Mouse (Mus musculus): ENCODE measurements at regions not wholly inside any gene's neighbourhood (a gene's known extent, or its start where the extent isn't known, plus 50 kb on each side); places are given as distances from the start of the nearest gene placed in this dataset.
A peak's percentile ranks its signal among the peaks of the same experiment; 100 is the strongest.

GRCm38 (mm10) chr14:120661111-120661510 lies 182.9 kb downstream of the Rap2a start:
- no peak for DNase-seq (ENCODE audit: low read depth, low spot score)

DNA sequence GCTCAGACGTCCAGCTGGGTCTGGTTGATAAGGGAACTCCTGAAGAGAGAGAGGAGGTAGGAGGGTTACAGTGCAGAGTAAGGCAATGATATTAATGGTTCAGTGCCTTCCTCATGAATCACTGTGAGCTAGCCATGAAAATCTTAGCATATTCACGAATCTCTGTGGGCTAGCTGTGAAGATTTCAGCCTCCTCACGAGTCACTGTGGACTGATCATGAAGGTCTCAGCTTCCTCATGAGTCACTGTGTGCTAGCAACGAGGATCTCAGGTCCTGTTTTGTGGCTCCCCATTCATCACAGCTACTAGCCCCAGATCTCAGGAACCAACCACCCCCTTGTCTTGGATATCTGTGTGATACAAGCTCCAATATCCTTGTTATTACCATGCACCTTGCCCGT lies 191.4 kb downstream of the Rap2a start:
- no peak for DNase-seq (ENCODE audit: low read depth, low spot score)

- no peak for DNase-seq (ENCODE audit: low read depth, low spot score)
These were observed 197.5 kb downstream of the Rap2a start for GRCm38 (mm10) chr14:120675752-120676151.

DNA sequence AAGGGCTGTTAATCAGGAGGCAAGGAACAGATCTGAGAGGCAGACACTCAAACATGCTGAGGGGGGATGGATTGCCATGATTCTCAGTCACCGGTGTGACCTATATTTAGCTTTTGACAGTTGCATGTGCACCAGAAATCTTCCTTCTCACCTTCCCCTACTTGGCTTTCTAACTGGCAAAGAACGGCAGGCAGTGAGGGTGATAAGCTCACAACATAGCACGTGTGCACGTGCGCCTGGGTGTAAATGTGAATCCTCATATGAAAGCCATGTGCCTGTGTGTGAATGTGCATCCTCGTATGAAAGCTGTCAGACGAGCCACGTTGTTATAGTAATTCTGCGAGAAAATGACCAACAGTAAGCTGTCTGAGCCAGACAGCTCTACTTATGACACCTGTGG lies 200.3 kb downstream of the Rap2a start:
- no peak for DNase-seq (ENCODE audit: low read depth, low spot score)

GRCm38 (mm10) chr14:120679072-120679471 lies 200.8 kb downstream of the Rap2a start:
- DNase-seq (ENCODE audit: low read depth, low spot score), result no peak

DNA sequence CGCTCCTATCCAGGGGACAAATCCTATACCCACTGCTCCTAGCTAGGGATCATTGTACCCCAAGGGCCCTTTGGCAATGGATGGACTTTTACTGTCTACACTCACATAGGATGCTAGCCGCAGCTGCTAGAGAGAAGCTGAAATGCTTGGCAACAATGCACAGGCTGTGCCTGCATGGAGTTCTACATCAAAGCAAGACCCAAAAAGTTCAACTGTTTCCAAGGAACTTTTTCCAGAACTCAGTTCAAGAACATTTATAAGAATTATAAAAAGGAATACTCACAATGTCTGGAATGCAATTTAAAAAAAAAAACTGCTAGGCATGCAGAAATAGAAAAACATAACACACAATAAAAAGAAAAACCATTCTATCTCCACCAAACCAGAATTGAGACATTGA lies 202.0 kb downstream of the Rap2a start:
- DNase-seq (ENCODE audit: low read depth, low spot score), result no peak

DNA sequence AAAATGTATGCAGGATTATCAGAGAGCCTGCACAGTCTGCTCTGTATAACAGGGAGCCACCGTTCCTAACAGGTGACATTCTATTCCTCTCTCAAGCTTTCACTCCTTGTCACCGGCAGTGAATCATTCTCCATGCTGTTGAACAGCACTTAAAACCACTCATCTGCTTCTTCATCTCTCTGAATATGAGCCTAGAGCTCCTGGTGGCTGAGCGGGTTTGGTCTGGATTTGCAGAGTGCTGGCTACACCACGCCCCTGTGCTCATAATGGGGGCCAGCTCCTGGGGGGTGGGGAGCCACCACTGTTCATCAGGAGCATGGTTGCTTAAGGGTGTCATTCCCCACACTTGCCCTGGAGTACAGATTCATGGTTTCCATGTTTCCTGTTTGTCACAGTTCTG lies 207.0 kb downstream of the Rap2a start:
- no peak for DNase-seq (ENCODE audit: low read depth, low spot score)

DNA sequence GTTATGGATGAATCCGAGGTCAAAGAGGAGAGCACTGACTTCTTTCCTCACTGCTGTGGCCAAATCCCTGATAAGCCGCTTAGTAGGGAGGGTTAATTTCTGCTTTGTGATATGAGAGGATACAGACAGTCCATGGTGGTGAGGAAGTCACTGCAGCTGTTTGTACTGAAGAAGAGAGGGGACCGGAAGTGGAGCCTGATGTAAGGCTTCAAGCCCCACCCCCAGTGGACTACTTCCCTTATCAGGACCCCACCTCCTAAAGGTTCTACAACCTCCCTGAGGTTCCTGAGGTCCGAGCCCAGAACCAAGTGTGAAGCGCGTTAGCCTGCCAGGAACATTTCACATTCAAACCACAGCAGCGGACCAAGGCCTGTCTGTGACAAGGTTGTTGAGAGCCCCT lies 207.6 kb downstream of the Rap2a start:
- DNase-seq (ENCODE audit: low read depth, low spot score), result no peak

- DNase-seq (ENCODE audit: low read depth, low spot score), result no peak
These were observed 208.5 kb downstream of the Rap2a start for GRCm38 (mm10) chr14:120686751-120687150.

GRCm38 (mm10) chr14:120699378-120699777 lies 211.6 kb upstream of the Ipo5 start:
- no peak for DNase-seq (ENCODE audit: low read depth, low spot score)

- no peak for DNase-seq (ENCODE audit: low read depth, low spot score)
These were observed 205.7 kb upstream of the Ipo5 start for GRCm38 (mm10) chr14:120705301-120705801.

DNA sequence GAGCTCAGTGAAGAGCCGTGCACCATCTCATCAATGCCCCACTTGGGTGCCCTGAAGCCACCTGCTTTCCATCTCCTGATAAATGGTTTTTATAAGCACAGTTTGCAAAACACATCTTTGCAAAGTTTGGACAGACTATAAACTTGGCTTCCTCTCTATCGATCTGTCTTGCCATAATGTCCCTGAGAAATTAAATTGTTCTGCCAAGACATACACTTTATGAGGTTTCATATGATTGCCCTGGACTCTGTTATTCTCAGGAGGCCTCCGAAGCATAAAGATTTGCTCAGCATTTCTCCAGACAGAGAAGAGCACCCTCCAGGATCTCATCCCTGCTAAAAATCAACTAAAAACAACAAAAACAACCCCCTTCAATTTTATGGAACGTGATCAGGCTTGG lies 200.2 kb upstream of the Ipo5 start:
- DNase-seq (ENCODE audit: low read depth, low spot score), result no peak

GRCm38 (mm10) chr14:120720464-120721445 lies 190.3 kb upstream of the Ipo5 start:
- no peak for DNase-seq (ENCODE audit: low read depth, low spot score)

GRCm38 (mm10) chr14:120721593-120722461 lies 189.2 kb upstream of the Ipo5 start:
- no peak for DNase-seq (ENCODE audit: low read depth, low spot score)

DNA sequence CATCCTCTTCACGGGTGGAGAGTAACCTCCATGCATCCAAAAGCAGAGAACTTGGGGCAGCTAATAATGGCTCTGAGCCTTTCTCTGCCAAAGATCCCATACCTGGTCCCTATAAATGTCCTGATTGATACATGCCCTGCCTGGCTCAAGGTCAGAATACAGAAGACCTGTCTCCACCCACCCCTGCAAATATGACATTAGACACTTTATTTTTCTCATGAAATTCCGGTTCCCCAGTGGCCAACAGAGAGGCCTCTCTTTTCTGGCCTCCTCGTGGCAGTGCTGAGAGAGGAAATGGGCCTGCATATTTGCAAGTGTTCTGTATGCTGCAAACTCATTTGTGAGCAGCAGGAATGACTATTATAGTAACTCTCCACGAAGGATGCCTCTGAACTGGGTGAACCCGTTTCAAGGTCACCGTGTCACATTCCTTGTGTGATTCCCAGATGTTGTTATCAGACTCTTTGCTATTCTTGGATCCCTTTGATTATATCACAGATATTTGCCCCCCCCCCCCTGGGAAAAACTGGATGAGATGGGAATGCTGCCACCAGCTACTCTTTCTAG lies 188.4 kb upstream of the Ipo5 start:
- DNase-seq (ENCODE audit: low read depth, low spot score), result no peak

- DNase-seq (ENCODE audit: low read depth, low spot score), result peak; percentile 13
These were observed 182.9 kb upstream of the Ipo5 start for GRCm38 (mm10) chr14:120728107-120728506.

DNA sequence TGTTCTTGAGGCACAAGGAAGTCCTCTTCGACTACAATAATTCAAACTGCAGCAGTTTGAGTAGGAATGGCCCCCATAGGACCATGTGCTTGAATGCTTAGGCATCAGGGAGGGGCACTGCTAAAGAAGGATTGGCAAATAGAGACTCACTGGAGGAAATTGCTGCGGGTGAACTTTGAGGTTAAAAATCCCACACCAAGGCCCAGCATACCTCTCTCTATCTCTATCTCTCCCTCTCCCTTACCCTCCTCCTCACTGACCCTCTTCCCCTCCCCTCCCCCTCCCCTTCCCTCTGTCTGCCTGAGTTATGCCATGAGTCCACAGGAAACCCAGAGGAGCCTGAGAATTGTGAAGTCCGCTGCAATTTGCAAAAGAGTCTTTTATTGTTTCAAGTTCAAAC lies 180.8 kb upstream of the Ipo5 start:
- no peak for DNase-seq (ENCODE audit: low read depth, low spot score)

GRCm38 (mm10) chr14:120731679-120732281 lies 179.2 kb upstream of the Ipo5 start:
- DNase-seq (ENCODE audit: low read depth, low spot score), result no peak

GRCm38 (mm10) chr14:120732400-120733138 lies 178.5 kb upstream of the Ipo5 start:
- DNase-seq (ENCODE audit: low read depth, low spot score), result no peak

DNA sequence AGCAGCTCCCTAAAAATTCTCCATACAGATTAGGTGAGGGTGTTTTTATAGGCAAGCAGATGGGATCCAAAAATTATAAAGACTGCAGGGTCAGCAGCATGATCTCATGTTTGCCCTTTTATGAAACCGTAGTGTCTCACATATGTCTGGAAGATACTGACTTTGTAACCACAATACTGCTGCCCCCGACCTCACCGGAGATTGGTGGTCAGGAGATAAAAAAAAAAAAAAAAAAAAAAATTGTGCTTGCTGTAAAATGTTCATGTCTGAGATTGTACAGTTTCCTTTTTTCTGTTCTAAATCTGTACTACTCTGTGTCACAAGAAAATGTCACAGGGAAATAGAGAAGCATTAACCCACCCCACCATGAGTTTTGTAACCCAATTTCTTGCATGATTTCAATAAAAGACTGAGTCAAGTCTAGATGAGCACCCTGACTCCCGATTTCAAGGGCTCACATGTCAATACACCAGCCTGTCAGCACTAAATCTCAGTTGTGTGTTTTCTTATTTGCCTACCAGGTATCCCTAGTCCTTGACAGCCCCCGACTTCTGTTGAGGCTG lies 169.5 kb upstream of the Ipo5 start:
- DNase-seq (ENCODE audit: low read depth, low spot score), result no peak
